Mouse (Mus musculus) monocyte, adult 5-6 weeks (primary cell): ENCODE results near the gene Timm17a. TPM values are rescaled to one million over a fixed set of nuclear protein-coding genes. Genes with fewer than 3 reads are reported as not detected.

Experiments
- ATAC-seq: fragments of 153-309, 156-312 bp; replicated peaks from 2 replicates; pipeline ENCODE4 v1.8.0; 2017; ENCODE audit warnings: mild to moderate bottlenecking; ENCODE audit not compliant: low TSS enrichment, insufficient number of reproducible peaks, severe bottlenecking, poor library complexity, low FRiP score
- total RNA-seq: library from RNA; stranded (forward); fragments of 200-1000, 200-491, 200-594 nt; gene quantifications from 3 replicates; pipeline ENCODE4 v1.2.3, GENCODE M21; 2017

Timm17a gene
- total RNA-seq, 1 experiment from 2014 or later: 18.5 TPM

DNA sequence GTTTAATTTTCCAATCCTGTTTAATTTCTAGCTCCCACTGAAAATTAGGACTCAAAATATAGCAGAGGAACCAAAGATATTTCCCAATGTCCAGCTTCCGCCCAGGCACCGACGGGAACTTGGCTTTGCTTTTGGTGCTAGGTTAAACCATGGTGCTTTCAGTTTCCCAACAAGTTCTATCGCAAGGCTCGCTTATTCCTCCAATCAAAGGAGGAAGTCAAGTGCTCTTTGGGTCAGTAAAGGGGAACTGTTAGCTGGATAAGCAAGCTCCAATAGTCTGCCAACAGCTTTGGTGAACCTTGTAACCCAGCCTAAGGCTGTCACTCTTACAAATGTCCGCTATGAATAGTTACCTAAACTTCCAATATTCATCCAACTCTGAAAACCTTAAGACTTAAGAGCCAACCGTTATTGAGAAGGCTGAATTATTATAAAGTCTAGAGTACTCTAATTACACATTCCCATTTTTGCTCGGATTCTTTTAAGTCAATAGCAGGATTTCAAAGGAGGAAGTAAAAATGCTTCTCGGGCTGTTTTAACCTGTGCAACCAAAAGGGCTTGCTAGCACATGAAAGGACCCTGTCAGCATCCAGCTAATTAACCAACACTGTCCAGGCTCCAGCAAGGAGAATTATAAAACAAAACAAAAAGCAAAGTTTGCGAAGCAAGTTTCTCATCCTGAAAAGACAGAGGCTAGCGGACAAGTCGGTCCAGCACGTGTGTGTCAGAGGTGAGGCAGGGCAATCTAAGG, 30.9 kb downstream of the Timm17a start:
- peak; percentile 90 for ATAC-seq

GRCm38 (mm10) chr1:135281841-135282240, 31.7 kb downstream of the Timm17a start:
- ATAC-seq: no peak

DNA sequence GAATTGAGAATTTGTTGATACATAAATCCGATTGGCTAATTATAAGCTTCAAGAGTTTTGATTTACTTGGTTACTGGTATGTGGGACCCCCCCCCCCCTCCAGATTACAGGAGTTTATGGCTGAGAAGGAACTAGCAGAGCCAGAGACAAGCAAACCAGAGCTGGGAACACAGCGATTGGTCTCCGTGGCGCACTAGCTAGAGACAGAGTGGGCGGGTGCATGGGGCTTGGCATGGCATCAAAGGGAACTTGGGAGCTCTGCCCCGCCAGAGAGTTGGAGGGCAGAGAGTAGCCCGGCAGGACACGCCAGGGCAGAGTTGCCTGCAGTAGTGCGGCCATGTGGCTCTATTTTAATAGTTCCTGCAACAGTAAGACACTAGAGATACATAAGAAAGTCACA, 32.9 kb downstream of the Timm17a start:
- ATAC-seq: no peak

DNA sequence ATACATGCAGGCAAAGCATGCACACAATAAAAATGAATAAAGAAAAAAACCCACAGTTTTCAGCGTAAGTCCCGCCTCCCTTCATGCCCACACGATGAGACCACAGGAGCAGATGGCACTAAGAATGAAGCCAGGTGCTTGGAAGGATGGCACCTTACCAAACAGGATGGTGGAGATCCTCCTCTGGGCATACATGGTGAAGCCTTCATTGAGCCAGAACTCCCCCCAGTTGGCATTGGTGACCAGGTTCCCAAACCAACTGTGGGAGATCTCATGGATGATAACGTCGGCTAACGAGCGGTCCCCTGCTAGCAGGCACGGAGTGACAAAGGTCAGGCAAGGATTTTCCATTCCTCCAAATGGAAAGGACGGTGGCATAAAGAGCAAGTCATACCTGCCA, 42.2 kb downstream of the Timm17a start:
- no peak for ATAC-seq

DNA sequence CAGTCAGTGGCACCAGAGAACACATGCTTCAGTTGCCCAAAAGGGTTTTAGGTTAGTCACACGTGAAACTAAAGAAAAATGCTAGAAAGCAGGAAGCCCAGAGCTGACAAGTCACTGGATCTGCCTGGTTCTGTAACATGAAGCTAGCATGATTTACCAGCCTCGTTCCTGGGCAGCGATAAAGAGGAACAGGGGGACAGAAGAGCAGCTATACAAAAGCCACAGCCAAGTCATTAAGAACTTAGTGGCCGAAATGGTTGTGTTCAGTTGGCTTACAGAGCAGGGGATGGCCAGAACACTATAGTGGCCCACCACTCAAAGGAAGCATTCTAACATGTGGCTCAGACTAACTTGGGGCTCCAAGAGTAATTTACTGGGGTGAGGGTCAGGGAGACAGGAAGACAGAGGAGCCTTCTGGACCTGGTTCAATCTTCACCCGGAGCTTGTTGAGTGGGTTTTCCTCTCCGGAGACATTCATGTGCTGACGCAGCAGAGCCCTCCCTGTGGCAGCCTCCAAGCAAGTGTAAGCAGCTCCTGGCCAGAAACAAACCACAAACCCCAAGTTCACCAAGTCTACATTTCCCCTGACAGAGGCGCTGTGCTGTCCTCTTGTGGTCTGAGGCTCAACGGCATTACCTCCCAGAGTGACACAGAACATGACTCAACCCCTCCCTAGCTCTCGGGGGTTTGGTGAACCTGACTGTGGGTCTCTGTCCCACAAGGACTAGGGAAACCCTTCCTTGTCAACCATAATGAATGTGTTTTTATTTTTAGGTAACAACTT, 45.7 kb downstream of the Timm17a start:
- peak; percentile 49 for ATAC-seq

- peak; percentile 65 for ATAC-seq
Observed at GRCm38 (mm10) chr1:135265834-135266233, 47.7 kb downstream of the Timm17a start.

GRCm38 (mm10) chr1:135263316-135263715, 50.3 kb downstream of the Timm17a start:
- ATAC-seq: no peak

DNA sequence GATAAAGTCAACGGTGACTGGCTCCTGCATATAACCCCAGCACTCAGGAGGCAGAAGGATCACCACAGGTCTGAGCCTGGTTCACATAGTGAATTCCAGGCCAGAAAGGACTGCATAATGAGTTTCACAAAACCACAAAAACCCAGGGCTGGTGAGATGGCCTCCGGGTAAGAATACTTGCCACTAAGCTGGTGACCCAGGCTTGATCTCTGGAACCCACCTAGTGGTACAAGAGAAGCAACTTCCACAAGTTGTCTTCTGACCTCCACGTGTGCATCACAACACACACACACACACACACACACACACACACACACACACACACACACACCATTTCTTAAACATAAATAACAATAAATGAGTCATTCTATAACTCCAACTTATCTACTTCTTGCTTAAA, 51.2 kb downstream of the Timm17a start:
- ATAC-seq: no peak

DNA sequence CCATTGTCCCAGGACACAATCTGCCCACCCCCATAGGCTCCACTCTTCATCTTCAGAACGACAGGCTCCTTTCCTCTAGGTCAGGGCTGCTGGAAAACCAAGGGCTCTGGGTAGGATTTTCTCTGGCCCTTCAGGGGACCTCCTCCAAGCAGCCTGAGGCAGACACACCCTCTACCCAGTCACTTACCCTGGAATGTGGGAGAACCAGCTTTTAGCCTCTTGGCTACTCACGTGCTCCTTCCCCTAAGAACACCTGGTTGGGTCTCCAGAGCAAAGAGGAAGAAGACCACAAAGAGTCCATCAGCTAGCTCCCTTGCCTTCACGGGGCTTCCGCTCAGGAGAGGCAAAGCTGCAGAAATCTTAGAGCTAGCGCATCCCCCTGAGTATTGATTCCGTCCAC, 52.6 kb downstream of the Timm17a start:
- ATAC-seq: no peak

DNA sequence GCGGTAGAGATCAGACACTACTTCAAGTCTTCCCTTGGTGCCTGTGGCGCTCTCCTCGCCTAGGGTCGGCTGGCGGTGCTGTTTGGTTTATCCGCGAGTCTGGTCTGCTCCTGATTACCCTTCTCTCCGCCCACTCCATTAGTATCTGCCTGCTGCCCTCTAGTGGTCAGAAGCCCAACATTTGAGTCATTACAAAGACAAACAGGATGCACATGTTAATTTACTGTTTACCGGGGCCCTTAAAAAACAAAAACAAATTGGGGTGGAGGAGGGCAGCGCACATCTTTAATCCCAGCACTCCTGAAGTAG, 54.5 kb downstream of the Timm17a start:
- peak; percentile 53 for ATAC-seq

DNA sequence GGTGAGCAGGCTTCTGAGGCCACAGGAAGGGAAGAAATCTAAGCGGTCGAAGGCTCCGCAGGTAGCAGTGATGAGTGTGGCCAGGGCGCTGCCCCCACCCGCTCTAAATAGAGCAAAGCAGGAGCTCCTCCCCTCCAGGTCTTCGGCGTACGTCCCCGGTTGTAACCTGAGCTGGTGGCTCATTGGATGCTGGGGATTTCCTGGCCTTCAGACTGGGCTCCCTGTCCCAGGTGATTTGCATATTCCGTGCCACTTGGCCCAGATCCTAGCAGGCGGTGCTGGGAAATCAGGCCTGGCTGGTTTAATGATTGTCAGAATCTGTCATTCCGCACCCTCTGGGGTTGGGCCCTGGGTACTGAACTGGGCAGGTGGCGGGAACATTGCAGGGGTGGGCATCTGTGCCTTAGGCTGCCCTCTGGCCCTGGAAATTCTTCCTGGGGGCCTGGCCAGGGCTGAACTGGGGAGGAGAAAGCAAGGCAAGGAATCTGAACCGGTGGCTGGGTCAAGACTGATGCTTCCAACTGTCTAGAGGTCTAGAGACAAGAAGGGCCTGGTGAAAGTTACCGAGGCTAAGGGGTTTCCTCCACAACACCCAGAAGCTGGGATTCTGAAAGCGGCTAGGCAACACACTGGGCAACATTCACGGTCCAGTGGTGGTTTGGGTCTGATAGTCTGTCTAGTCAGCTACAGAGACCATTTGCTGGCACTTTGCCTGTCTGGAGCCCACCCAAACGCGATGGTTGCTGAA, 55.0 kb downstream of the Timm17a start, which contains the start of gene Elf3:
TSS of gene Elf3 (minus strand) at position 189 of the 748 bp plus-strand sequence.
- 0 out of 2 replicates have a peak, but pooled peaks have one; percentile 3 for ATAC-seq

GRCm38 (mm10) chr1:135256299-135256698, 57.3 kb downstream of the Timm17a start:
- ATAC-seq: no peak

GRCm38 (mm10) chr1:135252854-135253253, 60.7 kb downstream of the Timm17a start:
- no peak for ATAC-seq

DNA sequence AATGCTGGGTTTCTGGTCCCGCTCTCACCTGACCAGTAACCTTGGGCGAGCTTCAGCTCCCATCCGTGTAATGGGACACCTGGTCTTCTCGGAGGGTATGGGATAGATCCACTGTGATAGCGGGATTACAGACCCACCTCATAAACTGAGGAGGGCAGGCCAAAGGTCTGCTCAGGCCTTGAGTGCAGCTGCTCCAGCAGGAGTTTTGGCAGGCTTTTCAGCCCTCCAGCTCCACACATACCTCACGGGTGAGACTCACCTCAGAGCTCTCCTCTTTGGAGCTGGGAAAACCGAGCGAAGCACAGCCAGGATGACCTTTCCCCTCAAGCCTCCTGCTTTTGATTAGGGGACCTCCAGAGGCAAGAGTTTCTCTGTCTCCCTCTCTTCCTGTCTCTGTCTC, 62.2 kb downstream of the Timm17a start:
- no peak for ATAC-seq

GRCm38 (mm10) chr1:135250706-135251105, 62.9 kb downstream of the Timm17a start:
- ATAC-seq: no peak

DNA sequence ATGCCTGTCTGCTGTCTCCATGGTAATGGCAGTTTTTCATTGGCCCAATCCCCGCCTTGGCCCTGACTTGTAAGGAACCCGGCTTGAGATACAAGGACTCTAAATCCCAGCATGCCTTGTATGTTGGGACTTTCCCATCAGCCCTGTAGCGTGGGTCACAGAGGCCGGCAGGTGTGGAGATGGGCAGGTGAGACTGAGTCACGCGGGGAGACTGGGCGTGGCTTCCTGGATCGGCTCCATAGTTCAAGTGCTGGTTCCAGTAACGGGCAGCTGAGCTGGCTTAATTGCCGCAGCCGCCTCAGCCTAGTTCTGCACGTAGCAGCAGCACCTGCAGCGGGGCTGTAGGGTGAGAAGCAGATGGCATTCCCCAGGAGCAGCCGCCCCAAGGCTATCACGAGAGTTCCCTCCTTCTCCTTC, 65.1 kb downstream of the Timm17a start:
- no peak for ATAC-seq
